Mouse (Mus musculus): Measurements from ENCODE around the gene Mak. TPM values are rescaled to one million over a fixed set of nuclear protein-coding genes. Genes with fewer than 3 reads are reported as not detected.

Gene Mak
- polyA plus RNA-seq, 1 experiment from 2014 or later, result 1.1 TPM

DNA sequence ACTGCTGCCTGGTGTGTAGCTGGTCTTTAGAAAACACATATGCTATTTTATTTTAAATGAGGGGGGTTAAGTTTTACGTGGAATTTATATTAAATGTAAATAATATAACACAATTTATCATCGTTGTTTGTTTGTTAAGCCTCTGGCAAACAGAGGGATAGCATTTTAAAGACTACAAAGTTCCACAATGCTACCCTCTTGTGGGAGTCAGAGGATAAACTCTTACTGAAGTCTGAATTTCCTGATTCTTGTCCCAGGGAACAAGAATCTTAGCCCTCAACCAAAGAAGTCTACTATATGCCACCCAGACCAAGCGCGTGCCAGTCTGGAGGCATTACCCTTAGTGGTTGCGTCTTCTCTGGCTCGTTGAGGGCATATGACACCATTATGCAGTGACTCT is 32.2 kb downstream of the Mak start:
- ATAC-seq (ENCODE audit: insufficient number of reproducible peaks, insufficient read depth, low FRiP score, low read depth), result no peak
- H3K4me3 ChIP-seq (ENCODE audit: low read depth, low read length), result no peak overlapping the region
- WGBS, result 83% methylated on average over 6 of the region's 6 CpGs

DNA sequence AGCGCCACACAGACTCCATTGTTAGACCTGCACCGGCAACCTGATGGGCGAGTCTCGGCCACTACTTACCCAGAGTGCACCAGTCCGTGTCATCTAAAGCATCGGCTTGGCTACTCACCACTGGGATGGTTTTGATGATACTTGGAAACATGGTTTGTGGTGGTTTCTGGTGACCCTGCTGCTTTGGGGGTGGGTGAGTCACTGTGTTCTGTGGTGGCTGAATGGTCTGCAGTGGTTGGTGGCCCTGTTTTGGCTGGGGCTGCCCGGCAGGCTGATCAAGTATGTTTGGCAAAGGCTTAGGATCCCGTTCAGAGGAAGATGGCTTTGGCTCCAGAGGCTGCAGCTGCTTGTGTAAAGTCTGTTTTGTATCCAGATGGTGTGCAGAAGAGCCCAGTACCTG is 33.6 kb downstream of the Mak start:
- Histone ChIP-seq H3K9ac (replicated peaks; ENCODE audit: low read depth, low read length) (no peak overlapping the region), H3K36me3 (ENCODE audit: control insufficient read depth, insufficient read depth, low read length) (no peaks in the 10 kb centered on the region), H3K27ac (ENCODE audit: low read length) (no peak overlapping the region), H3K4me2 (replicated peaks; ENCODE audit: low read depth, low read length) (no peak overlapping the region), H3K4me1 (ENCODE audit: control insufficient read depth, insufficient read depth, low read length) (no peaks in the 10 kb centered on the region), H3K9me3 (ENCODE audit: control insufficient read depth, low read depth, low read length) (no peaks in the 10 kb centered on the region), H3K27me3 (ENCODE audit: control insufficient read depth, insufficient read depth, low read length) (no peaks in the 10 kb centered on the region), H3K4me3 (ENCODE audit: low read depth, low read length) (no peak overlapping the region)
- 86% methylated on average over 8 of the region's 8 CpGs for WGBS
- ATAC-seq (ENCODE audit: insufficient number of reproducible peaks, insufficient read depth, low FRiP score, low read depth), result no peak

More for the DNA sequence above, 32.2 kb downstream of the Mak start:
- H3K36me3 ChIP-seq (ENCODE audit: control insufficient read depth, insufficient read depth, low read length), result no peaks in the 10 kb centered on the region
- H3K27ac ChIP-seq (ENCODE audit: low read length), result no peak overlapping the region
- no peak overlapping the region for H3K9ac ChIP-seq (replicated peaks; ENCODE audit: low read depth, low read length)
- no peaks in the 10 kb centered on the region for H3K27me3 ChIP-seq (ENCODE audit: control insufficient read depth, insufficient read depth, low read length)
- no peaks in the 10 kb centered on the region for H3K4me1 ChIP-seq (ENCODE audit: control insufficient read depth, insufficient read depth, low read length)
- no peaks in the 10 kb centered on the region for H3K9me3 ChIP-seq (ENCODE audit: control insufficient read depth, low read depth, low read length)
- H3K4me2 ChIP-seq (replicated peaks; ENCODE audit: low read depth, low read length), result no peak overlapping the region

DNA sequence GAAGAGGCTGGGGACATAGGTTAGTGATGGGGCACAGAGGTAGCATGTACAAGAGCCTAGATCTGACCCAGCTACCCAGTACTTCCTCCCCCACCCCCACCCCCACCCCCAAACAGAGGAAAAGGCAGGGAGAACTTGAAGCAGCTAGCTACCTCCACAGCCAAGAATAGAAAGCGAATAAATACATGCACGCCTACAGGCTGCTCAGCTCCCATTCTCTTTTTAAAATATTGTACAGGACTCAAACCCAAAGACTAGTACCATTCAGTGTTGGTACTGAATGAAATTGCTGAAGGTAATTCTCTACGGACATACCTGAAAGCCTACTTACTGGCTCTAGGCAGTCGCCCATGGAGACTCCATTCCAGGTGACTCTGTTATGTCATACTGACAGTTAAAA is 37.0 kb downstream of the Mak start:
- 92% methylated on average over 4 of the region's 4 CpGs for WGBS
- ATAC-seq (ENCODE audit: insufficient number of reproducible peaks, insufficient read depth, low FRiP score, low read depth), result no peak
- no peak overlapping the region for H3K9ac ChIP-seq (replicated peaks; ENCODE audit: low read depth, low read length)

DNA sequence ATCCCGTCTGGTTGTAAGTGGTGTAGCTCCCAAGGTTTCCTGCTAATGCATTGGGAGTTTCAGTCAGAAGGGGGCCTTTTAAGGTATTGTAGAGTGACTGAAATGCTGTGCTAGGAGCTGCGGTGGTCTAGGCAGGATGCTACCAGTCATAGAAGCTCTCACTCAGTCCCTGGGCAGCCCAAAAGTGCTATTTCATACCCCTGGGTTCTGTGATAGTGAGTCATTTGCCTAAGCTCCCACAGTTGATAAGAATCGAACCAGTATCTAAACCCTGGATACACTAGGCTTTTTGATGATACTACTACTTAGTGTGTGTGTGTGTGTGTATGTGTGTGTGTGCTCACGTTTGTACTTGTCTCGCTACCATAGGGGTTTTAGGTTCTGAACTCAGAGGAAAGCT is 49.4 kb downstream of the Mak start:
- H3K4me1 ChIP-seq (ENCODE audit: control insufficient read depth, insufficient read depth, low read length), result no peaks in the 10 kb centered on the region
- ATAC-seq (ENCODE audit: insufficient number of reproducible peaks, insufficient read depth, low FRiP score, low read depth), result no peak
- no peaks in the 10 kb centered on the region for H3K9me3 ChIP-seq (ENCODE audit: control insufficient read depth, low read depth, low read length)
- no peaks in the 10 kb centered on the region for H3K36me3 ChIP-seq (ENCODE audit: control insufficient read depth, insufficient read depth, low read length)
- H3K4me3 ChIP-seq (ENCODE audit: low read depth, low read length), result no peak overlapping the region
- WGBS, result 80% methylated on average over 5 of the region's 5 CpGs
- no peak overlapping the region for H3K27ac ChIP-seq (ENCODE audit: low read length)
- no peak overlapping the region for H3K4me2 ChIP-seq (replicated peaks; ENCODE audit: low read depth, low read length)
- no peaks in the 10 kb centered on the region for H3K27me3 ChIP-seq (ENCODE audit: control insufficient read depth, insufficient read depth, low read length)
- no peak overlapping the region for H3K9ac ChIP-seq (replicated peaks; ENCODE audit: low read depth, low read length)

More for the DNA sequence above, 37.0 kb downstream of the Mak start:
- Histone ChIP-seq H3K9me3 (ENCODE audit: control insufficient read depth, low read depth, low read length) (no peaks in the 10 kb centered on the region), H3K27ac (ENCODE audit: low read length) (no peak overlapping the region), H3K27me3 (ENCODE audit: control insufficient read depth, insufficient read depth, low read length) (no peaks in the 10 kb centered on the region), H3K4me3 (ENCODE audit: low read depth, low read length) (no peak overlapping the region), H3K4me1 (ENCODE audit: control insufficient read depth, insufficient read depth, low read length) (no peaks in the 10 kb centered on the region), H3K36me3 (ENCODE audit: control insufficient read depth, insufficient read depth, low read length) (no peaks in the 10 kb centered on the region), H3K4me2 (replicated peaks; ENCODE audit: low read depth, low read length) (no peak overlapping the region)

DNA sequence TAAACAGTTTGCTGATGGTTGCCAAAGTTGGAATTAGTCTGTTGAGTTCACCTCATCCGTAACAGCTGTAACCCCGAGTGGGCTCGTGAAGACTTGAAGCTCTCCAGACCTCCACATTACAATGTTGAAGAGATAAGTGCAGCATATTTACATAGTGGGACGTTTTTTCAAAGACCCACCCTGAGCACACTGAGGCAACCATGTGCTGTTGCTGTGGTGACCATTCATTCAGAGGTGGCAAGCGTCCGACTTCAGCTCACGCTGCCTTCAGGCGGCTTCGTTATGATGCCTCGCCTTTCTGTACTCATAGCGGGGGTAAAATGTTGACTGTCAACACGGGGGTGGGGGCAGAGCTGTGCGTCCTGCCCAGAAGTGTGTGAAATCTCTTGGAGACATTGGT is 57.4 kb downstream of the Mak start:
- H3K27ac ChIP-seq (ENCODE audit: low read length), result no peak overlapping the region
- no peaks in the 10 kb centered on the region for H3K27me3 ChIP-seq (ENCODE audit: control insufficient read depth, insufficient read depth, low read length)
- ATAC-seq (ENCODE audit: insufficient number of reproducible peaks, insufficient read depth, low FRiP score, low read depth), result peak; percentile 56
- no peak overlapping the region for H3K4me3 ChIP-seq (ENCODE audit: low read depth, low read length)
- H3K4me1 ChIP-seq (ENCODE audit: control insufficient read depth, insufficient read depth, low read length), result peaks cover 7% of the 10 kb centered on the region; the same call in 1 of the 2 replicates
- peaks cover 18% of the 10 kb centered on the region for H3K36me3 ChIP-seq (ENCODE audit: control insufficient read depth, insufficient read depth, low read length)
- no peaks in the 10 kb centered on the region for H3K9me3 ChIP-seq (ENCODE audit: control insufficient read depth, low read depth, low read length)
- 64% methylated on average over 13 of the region's 13 CpGs for WGBS
- no peak overlapping the region for H3K4me2 ChIP-seq (replicated peaks; ENCODE audit: low read depth, low read length)
- no peak overlapping the region for H3K9ac ChIP-seq (replicated peaks; ENCODE audit: low read depth, low read length)

DNA sequence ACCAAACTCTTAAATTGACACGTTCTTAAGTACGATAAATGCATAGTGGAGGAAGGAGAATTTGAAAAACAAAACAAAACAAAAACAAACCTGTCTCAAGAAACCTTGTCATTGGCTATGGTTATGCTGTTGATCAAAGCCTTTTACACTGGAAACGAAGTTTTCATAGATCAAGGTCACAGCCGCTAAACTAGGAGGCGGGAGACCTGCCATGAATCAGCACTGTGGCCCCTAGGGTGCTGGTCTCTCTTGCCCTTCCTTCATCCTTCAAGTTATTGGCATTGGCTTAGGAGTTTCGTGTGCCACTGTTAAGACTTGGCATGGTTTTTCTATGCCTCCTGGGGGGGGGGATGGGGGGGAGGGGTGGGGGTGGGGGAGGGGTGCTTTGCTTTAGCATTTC is 57.9 kb downstream of the Mak start:
- H3K4me2 ChIP-seq (replicated peaks; ENCODE audit: low read depth, low read length), result no peak overlapping the region
- no peak for ATAC-seq (ENCODE audit: insufficient number of reproducible peaks, insufficient read depth, low FRiP score, low read depth)

DNA sequence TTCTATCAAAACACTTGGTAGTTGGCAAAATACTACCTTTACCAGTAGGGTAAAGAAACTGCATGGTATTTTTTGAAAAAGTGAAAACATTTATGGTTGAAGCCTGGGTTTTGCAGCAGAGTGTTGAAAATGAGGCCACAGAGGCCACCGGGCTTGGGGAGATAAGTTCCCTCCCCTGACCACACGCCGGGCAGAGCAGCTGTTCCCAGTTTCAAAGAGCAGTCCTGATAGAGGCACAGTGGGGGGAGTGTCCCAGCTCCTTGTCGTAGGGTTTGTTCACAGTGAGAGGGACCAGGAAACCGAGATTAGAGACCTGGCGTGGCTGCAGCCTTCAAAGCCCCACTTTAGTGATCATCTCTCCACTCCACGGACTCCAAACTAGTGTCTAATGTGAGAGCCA is 59.0 kb downstream of the Mak start:
- Histone ChIP-seq H3K4me1 (ENCODE audit: control insufficient read depth, insufficient read depth, low read length) (peaks cover 14% of the 10 kb centered on the region), H3K4me2 (replicated peaks; ENCODE audit: low read depth, low read length) (no peak overlapping the region), H3K27ac (ENCODE audit: low read length) (no peak overlapping the region), H3K36me3 (ENCODE audit: control insufficient read depth, insufficient read depth, low read length) (peaks cover 18% of the 10 kb centered on the region), H3K9me3 (ENCODE audit: control insufficient read depth, low read depth, low read length) (no peaks in the 10 kb centered on the region), H3K4me3 (ENCODE audit: low read depth, low read length) (no peak overlapping the region), H3K27me3 (ENCODE audit: control insufficient read depth, insufficient read depth, low read length) (no peaks in the 10 kb centered on the region), H3K9ac (replicated peaks; ENCODE audit: low read depth, low read length) (no peak overlapping the region)
- WGBS, result 53% methylated on average over 7 of the region's 7 CpGs
- no peak for ATAC-seq (ENCODE audit: insufficient number of reproducible peaks, insufficient read depth, low FRiP score, low read depth)

More for the DNA sequence above, 57.9 kb downstream of the Mak start:
- Histone ChIP-seq H3K27ac (ENCODE audit: low read length) (no peak overlapping the region), H3K36me3 (ENCODE audit: control insufficient read depth, insufficient read depth, low read length) (peaks cover 18% of the 10 kb centered on the region), H3K27me3 (ENCODE audit: control insufficient read depth, insufficient read depth, low read length) (no peaks in the 10 kb centered on the region), H3K4me1 (ENCODE audit: control insufficient read depth, insufficient read depth, low read length) (peaks cover 10% of the 10 kb centered on the region; the same call in 1 of the 2 replicates), H3K4me3 (ENCODE audit: low read depth, low read length) (no peak overlapping the region), H3K9me3 (ENCODE audit: control insufficient read depth, low read depth, low read length) (no peaks in the 10 kb centered on the region), H3K9ac (replicated peaks; ENCODE audit: low read depth, low read length) (no peak overlapping the region)
- 91% methylated on average over 6 of the region's 6 CpGs for WGBS

DNA sequence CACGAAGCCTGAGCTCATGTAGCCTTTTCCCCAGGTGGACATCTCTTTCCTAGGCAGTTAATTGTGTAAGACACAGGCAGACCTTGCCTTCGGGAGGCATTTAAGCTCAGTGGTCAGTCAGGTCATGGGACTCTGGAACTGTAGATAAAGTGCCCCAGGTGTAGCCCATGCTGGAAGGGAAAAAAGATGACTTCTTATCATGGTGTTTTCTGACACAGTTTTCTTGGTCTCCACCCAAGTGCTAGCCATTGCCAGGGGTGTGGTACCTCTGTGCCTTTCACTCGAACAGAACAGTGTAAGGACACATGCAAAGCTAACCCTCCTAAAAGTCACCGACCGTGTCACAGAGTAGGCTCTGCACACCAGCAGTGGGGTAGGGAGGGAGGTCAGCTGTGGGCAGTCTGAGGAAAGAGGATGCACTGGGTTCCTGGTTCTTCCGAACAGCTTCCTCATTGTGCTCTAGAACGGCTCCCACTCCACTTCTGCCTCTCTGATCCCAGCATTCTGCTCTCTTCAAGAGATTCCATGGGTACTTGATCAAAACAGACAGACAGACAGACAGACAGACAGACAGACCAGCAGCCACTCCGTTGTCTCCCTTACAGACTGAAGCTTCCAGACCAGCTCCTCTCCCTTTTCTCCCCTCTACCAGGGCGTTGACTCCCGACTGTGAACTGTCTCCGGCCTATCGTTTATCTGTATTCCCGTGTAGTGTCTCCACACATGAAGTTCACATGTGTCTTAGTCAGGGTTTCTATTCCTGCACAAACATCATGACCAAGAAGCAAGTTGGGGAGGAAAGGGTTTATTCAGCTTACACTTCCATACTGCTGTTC is 60.5 kb downstream of the Mak start:
- Histone ChIP-seq H3K4me1 (ENCODE audit: control insufficient read depth, insufficient read depth, low read length) (peaks cover 15% of the 10 kb centered on the region), H3K4me3 (ENCODE audit: low read depth, low read length) (no peak overlapping the region), H3K4me2 (replicated peaks; ENCODE audit: low read depth, low read length) (no peak overlapping the region), H3K27me3 (ENCODE audit: control insufficient read depth, insufficient read depth, low read length) (no peaks in the 10 kb centered on the region), H3K9ac (replicated peaks; ENCODE audit: low read depth, low read length) (no peak overlapping the region), H3K27ac (ENCODE audit: low read length) (no peak overlapping the region), H3K9me3 (ENCODE audit: control insufficient read depth, low read depth, low read length) (no peaks in the 10 kb centered on the region), H3K36me3 (ENCODE audit: control insufficient read depth, insufficient read depth, low read length) (peaks cover 18% of the 10 kb centered on the region)
- 92% methylated on average over 13 of the region's 13 CpGs for WGBS
- ATAC-seq (ENCODE audit: insufficient number of reproducible peaks, insufficient read depth, low FRiP score, low read depth), result no peak

DNA sequence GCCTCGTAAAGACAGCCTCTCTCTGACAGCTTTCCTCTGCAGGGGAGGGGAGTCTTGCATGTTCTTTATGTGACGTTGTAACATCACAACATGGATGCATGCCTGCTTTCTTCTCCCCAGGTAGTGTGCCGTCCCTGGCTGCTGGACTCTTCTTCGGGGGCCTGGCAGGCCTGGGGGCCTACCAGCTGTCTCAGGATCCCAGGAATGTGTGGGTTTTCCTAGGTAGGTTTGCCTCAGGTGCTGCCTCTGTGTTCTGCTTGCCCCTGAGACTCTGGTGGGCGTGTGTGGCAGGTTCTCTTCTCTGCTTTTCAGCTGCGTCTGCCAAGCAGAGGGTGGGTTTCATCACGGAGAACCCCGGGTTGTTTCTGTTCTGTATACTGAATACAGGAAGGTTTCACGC is 61.3 kb downstream of the Mak start:
- Histone ChIP-seq H3K4me1 (ENCODE audit: control insufficient read depth, insufficient read depth, low read length) (peaks cover 15% of the 10 kb centered on the region), H3K27ac (ENCODE audit: low read length) (no peak overlapping the region), H3K36me3 (ENCODE audit: control insufficient read depth, insufficient read depth, low read length) (peaks cover 14% of the 10 kb centered on the region), H3K9me3 (ENCODE audit: control insufficient read depth, low read depth, low read length) (no peaks in the 10 kb centered on the region), H3K9ac (replicated peaks; ENCODE audit: low read depth, low read length) (no peak overlapping the region), H3K27me3 (ENCODE audit: control insufficient read depth, insufficient read depth, low read length) (no peaks in the 10 kb centered on the region), H3K4me2 (replicated peaks; ENCODE audit: low read depth, low read length) (no peak overlapping the region), H3K4me3 (ENCODE audit: low read depth, low read length) (no peak overlapping the region)
- 88% methylated on average over 9 of the region's 9 CpGs for WGBS
- no peak for ATAC-seq (ENCODE audit: insufficient number of reproducible peaks, insufficient read depth, low FRiP score, low read depth)
